Mouse (Mus musculus) CH12.LX (cell line): ENCODE results near the gene Mageb16. TPM values are rescaled to one million over a fixed set of nuclear protein-coding genes. Genes with fewer than 3 reads are reported as not detected.

ENCODE experiments used
- DNase-seq: peaks from one replicate; pipeline ENCODE4 v3.0.0-alpha.2; 2013; ENCODE audit errors: extremely low read depth
- H3K27ac ChIP-seq: 2 replicates; pipeline ENCODE4 v1.5.1; 2012; ENCODE audit warnings: low read depth, mild to moderate bottlenecking, control low read depth, moderate library complexity; ENCODE audit not compliant: insufficient read depth
- H3K27me3 ChIP-seq: replicated peaks from 2 replicates; pipeline ENCODE3; 2012; ENCODE audit warnings: inconsistent platforms
- H3K36me3 ChIP-seq, 2 experiments: replicated peaks in 1 of 2; 2 replicates each; pipeline versions ENCODE3 to v1.6.1; 2012; ENCODE audit warnings: inconsistent platforms in 1 of 2, low read length in 1 of 2, mild to moderate bottlenecking in 1 of 2, mixed read lengths in 1 of 2, moderate library complexity in 1 of 2; ENCODE audit not compliant: control insufficient read depth in 1 of 2, insufficient read depth in 1 of 2
- H3K4me1 ChIP-seq, 2 experiments: 2 replicates each; pipeline ENCODE4 v1.6.1; 2012; ENCODE audit warnings: inconsistent platforms in 1 of 2, moderate library complexity in 1 of 2; ENCODE audit not compliant: insufficient read depth in 2 of 2, control insufficient read depth in 1 of 2
- H3K4me2 ChIP-seq: 2 replicates; pipeline ENCODE4 v1.6.1; 2012; ENCODE audit warnings: low read depth, mild to moderate bottlenecking, control low read depth; ENCODE audit not compliant: poor library complexity, insufficient read depth, severe bottlenecking
- H3K4me3 ChIP-seq, 3 experiments: fragments of 150-350 bp in 1 of 3; sonication (generic) in 1 of 3; replicated peaks in 1 of 3; 2 replicates each; pipeline versions ENCODE3 to v1.5.1; 2011 to 2012; ENCODE audit warnings: low read depth in 2 of 3, low read length in 2 of 3, mild to moderate bottlenecking in 2 of 3, moderate library complexity in 2 of 3, control low read depth in 1 of 3, improper control_type of control experiment in 1 of 3, inconsistent platforms in 1 of 3, mixed read lengths in 1 of 3; ENCODE audit not compliant: poor library complexity in 1 of 3
- H3K79me2 ChIP-seq: replicated peaks from 2 replicates; pipeline ENCODE4 v1.6.1; 2012; ENCODE audit warnings: mild to moderate bottlenecking, moderate library complexity; ENCODE audit not compliant: control insufficient read depth, poor library complexity, insufficient read depth, severe bottlenecking; ENCODE audit errors: extremely low read depth
- H3K9ac ChIP-seq: 2 replicates; pipeline ENCODE4 v1.6.1; 2012; ENCODE audit warnings: low read depth, mild to moderate bottlenecking, control low read depth, moderate library complexity; ENCODE audit not compliant: insufficient read depth
- H3K9me3 ChIP-seq: replicated peaks from 2 replicates; pipeline ENCODE3; 2012; ENCODE audit warnings: low read length, inconsistent platforms, mixed read lengths
- BHLHE40 ChIP-seq: IDR thresholded peaks from 2 replicates; pipeline ENCODE4 v1.6.1; 2011; ENCODE audit warnings: mild to moderate bottlenecking, low read depth, low read length, improper control_type of control experiment
- CHD1 ChIP-seq: IDR thresholded peaks from 2 replicates; pipeline ENCODE4 v1.6.1; 2012; ENCODE audit warnings: low read depth, low read length, improper control_type of control experiment, inconsistent platforms
- CHD2 ChIP-seq: IDR thresholded peaks from 2 replicates; pipeline ENCODE4 v1.6.1; 2011; ENCODE audit warnings: low read length, improper control_type of control experiment
- CTCF ChIP-seq, 2 experiments: IDR thresholded peaks in 1 of 2; conservative IDR thresholded peaks in 1 of 2; 2 replicates each; pipeline ENCODE4 v1.5.1; 2011 to 2012; ENCODE audit warnings: low read depth in 2 of 2, low read length in 2 of 2, improper control_type of control experiment in 1 of 2, inconsistent platforms in 1 of 2, mild to moderate bottlenecking in 1 of 2, moderate library complexity in 1 of 2
- ELF1 ChIP-seq: IDR thresholded peaks from 2 replicates; pipeline ENCODE4 v1.6.1; 2014; ENCODE audit warnings: low read depth, mild to moderate bottlenecking, inconsistent platforms, low read length, improper control_type of control experiment
- GABPA ChIP-seq: IDR thresholded peaks from 2 replicates; pipeline ENCODE4 v1.6.1; 2012; ENCODE audit warnings: low read depth, low read length, improper control_type of control experiment, inconsistent platforms; ENCODE audit not compliant: insufficient replicate concordance
- IRF4 ChIP-seq: IDR thresholded peaks from 2 replicates; pipeline ENCODE4 v1.6.1; 2014; ENCODE audit warnings: low read depth, mild to moderate bottlenecking, inconsistent platforms, low read length, improper control_type of control experiment
- JUND ChIP-seq: conservative IDR thresholded peaks from 2 replicates; pipeline ENCODE4 v1.6.1; 2011; ENCODE audit warnings: low read depth, low read length, improper control_type of control experiment
- MAFK ChIP-seq: IDR thresholded peaks from 2 replicates; pipeline ENCODE4 v1.6.1; 2011; ENCODE audit warnings: low read length, improper control_type of control experiment; ENCODE audit not compliant: insufficient replicate concordance
- MAZ ChIP-seq: IDR thresholded peaks from 2 replicates; pipeline ENCODE4 v1.6.1; 2012; ENCODE audit warnings: low read depth, mild to moderate bottlenecking, inconsistent platforms, low read length, improper control_type of control experiment, moderate library complexity
- MEF2A ChIP-seq: IDR thresholded peaks from 2 replicates; pipeline ENCODE4 v1.6.1; 2014; ENCODE audit warnings: low read depth, mild to moderate bottlenecking, inconsistent platforms, low read length, improper control_type of control experiment, borderline replicate concordance
- MXI1 ChIP-seq: IDR thresholded peaks from 2 replicates; pipeline ENCODE4 v1.6.1; 2011; ENCODE audit warnings: mild to moderate bottlenecking, low read depth, low read length, improper control_type of control experiment
- NRF1 ChIP-seq: IDR thresholded peaks from 2 replicates; pipeline ENCODE4 v1.6.1; 2014; ENCODE audit warnings: low read depth, mild to moderate bottlenecking, inconsistent platforms, low read length, improper control_type of control experiment, moderate library complexity
- RAD21 ChIP-seq: IDR thresholded peaks from 2 replicates; pipeline ENCODE4 v1.6.1; 2011; ENCODE audit warnings: low read depth, mild to moderate bottlenecking, low read length, improper control_type of control experiment, moderate library complexity
- SIN3A ChIP-seq: IDR thresholded peaks from 2 replicates; pipeline ENCODE4 v1.6.1; 2012; ENCODE audit warnings: low read length, improper control_type of control experiment, inconsistent platforms
- SMC3 ChIP-seq: IDR thresholded peaks from 2 replicates; pipeline ENCODE4 v1.6.1; 2011; ENCODE audit warnings: low read depth, low read length, improper control_type of control experiment
- TBP ChIP-seq: conservative IDR thresholded peaks from 2 replicates; pipeline ENCODE4 v1.6.1; 2011; ENCODE audit warnings: low read depth, low read length, improper control_type of control experiment
- UBTF ChIP-seq: IDR thresholded peaks from 2 replicates; pipeline ENCODE4 v1.6.1; 2012; ENCODE audit warnings: low read depth, mild to moderate bottlenecking, inconsistent platforms, low read length, improper control_type of control experiment, moderate library complexity
- USF2 ChIP-seq: conservative IDR thresholded peaks from 2 replicates; pipeline ENCODE4 v1.6.1; 2011; ENCODE audit warnings: low read depth, low read length, improper control_type of control experiment
- ZC3H11A ChIP-seq: IDR thresholded peaks from 2 replicates; pipeline ENCODE4 v1.6.1; 2012; ENCODE audit warnings: low read depth, mild to moderate bottlenecking, inconsistent platforms, low read length, improper control_type of control experiment
- ZKSCAN1 ChIP-seq: IDR thresholded peaks from 2 replicates; pipeline ENCODE4 v1.6.1; 2012; ENCODE audit warnings: low read depth, inconsistent platforms, low read length, improper control_type of control experiment, borderline replicate concordance
- ZMIZ1 ChIP-seq: IDR thresholded peaks from 2 replicates; pipeline ENCODE4 v1.6.1; 2012; ENCODE audit warnings: low read depth, mild to moderate bottlenecking, inconsistent platforms, low read length, improper control_type of control experiment
- ZNF384 ChIP-seq: IDR thresholded peaks from 2 replicates; pipeline ENCODE4 v1.6.1; 2012; ENCODE audit warnings: low read depth, low read length, improper control_type of control experiment, inconsistent platforms
- dilution Hi-C: fragments of 300-500 bp; cut with MboI; formaldehyde crosslinking; loops from 2 replicates; pipeline ENCODE4 v1.14.3; 2020; ENCODE audit warnings: low sequenced_read_pairs; ENCODE audit not compliant: extremely low pct_unique_long_range_greater_than_20kb, extremely low pct_ligation_motif_present
- in situ Hi-C: fragments of 300-500 bp; cut with MboI; formaldehyde crosslinking; loops from 3 replicates; pipeline ENCODE4 v1.14.3; 2019; ENCODE audit warnings: low sequenced_read_pairs, low pct_ligation_motif_present, low pct_unique_long_range_greater_than_20kb, mixed read lengths
- polyA plus RNA-seq: library from polyadenylated mRNA; unstranded; fragments of >175 nt; gene quantifications from 2 replicates; pipeline ENCODE4 v1.2.1, GENCODE M21; 2012; ENCODE audit warnings: low read depth; ENCODE audit not compliant: insufficient read length
- total RNA-seq, 2 experiments: library from RNA; depleted of rRNA; stranded (reverse); fragments of 300-350 nt in 1 of 2; fragments of >200 nt in 1 of 2; gene quantifications; 2 replicates each; pipeline ENCODE4 v1.2.3; 2012 to 2014

Gene Mageb16
- not detected in 2 replicates for total RNA-seq (2012; rRNA removed)
- not detected in 2 replicates for total RNA-seq (2014; rRNA removed)
- polyA plus RNA-seq, result not detected in 2 replicates

DNA sequence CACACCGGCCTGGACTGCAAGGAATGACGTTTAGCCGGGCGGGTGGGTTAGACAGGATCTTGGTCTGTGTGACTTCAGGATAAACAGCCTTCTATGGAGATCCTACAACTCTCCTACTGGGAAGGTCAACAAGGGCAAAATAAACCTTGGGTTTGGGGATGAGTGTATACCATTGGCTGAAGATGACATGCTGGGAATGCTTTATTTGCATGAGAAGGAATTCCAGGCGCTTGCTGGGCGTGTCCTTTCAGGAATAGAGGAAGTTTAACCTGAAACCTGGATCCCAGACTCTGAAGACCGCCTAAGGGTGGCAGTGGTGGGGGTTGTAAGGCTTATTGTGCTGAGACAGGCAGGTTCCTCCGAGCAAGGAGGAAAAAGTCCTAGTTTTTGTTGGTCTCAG lies at the start of gene Mageb16:
Mageb16 (minus strand) TSS at position 25 of the 400 bp plus-strand sequence.
- Histone ChIP-seq H3K9ac (no peak within 1 kb of the TSS), H3K27ac (no peak within 1 kb of the TSS), H3K79me2 (no peaks in the 10 kb centered on the region), H3K27me3 (no peaks in the 10 kb centered on the region), H3K36me3 (no peaks in the 10 kb centered on the region), H3K4me1 (no peaks in the 10 kb centered on the region), H3K4me2 (no peak within 1 kb of the TSS), H3K9me3 (peaks cover 4% of the 10 kb centered on the region), H3K4me3 (no peak within 1 kb of the TSS)
- DNase-seq, result no peak
- TF ChIP-seq CTCF (conservative IDR thresholded peaks at IDR 0.05 in 1 of 2, IDR thresholded peaks at IDR 0.05 in 1 of 2; ENCODE audit: low read depth in 2 of 2, low read length in 2 of 2) (no peak), SIN3A (no peak), BHLHE40 (no peak), ZNF384 (no peak), MXI1 (no peak), MAZ (no peak), TBP (no peak), JUND (no peak), ZMIZ1 (no peak), ZKSCAN1 (no peak), MAFK (no peak), NRF1 (no peak), ELF1 (no peak), CHD1 (no peak), SMC3 (no peak), IRF4 (no peak)
- dilution Hi-C loops, result no loop called here
- in situ Hi-C loops, result no loop called here

DNA sequence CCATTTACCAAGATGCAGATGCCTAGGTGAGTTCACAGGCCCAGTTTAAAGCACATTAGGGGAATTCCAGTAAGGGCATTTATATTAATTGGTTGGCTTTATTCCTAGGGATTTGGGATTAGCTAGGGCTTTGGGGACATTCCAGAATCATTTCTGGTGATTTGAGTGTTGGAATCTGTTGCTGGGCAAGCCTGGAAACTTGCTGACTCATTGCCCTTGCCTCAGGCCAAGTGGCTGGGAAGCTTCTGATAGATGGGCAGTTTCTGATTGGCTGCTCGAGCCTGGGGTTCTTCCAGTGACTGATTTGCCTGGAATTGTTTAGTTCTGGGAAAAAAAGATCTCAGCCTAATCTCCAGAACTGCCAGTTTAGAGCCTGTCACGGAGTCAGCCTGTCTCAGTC lies 20.1 kb downstream of the Mageb16 start:
- H3K27me3 ChIP-seq, result no peaks in the 10 kb centered on the region
- dilution Hi-C loops (no loop called here), in situ Hi-C loops (no loop called here)
- no peaks in the 10 kb centered on the region for H3K79me2 ChIP-seq
- no peaks in the 10 kb centered on the region for H3K9me3 ChIP-seq
- DNase-seq, result no peak
- TF ChIP-seq CHD2, result no peak
- TF ChIP-seq TBP, result no peak
- TF ChIP-seq ZC3H11A, result no peak
- TF ChIP-seq ELF1, result no peak
- no peak for TF ChIP-seq MAZ
- TF ChIP-seq RAD21, result no peak
- TF ChIP-seq GABPA, result no peak
- no peak for TF ChIP-seq MXI1
- TF ChIP-seq MEF2A, result no peak
- no peak for TF ChIP-seq CHD1
- no peak for TF ChIP-seq ZNF384
- no peak for TF ChIP-seq UBTF
- TF ChIP-seq USF2, result no peak
- no peak for TF ChIP-seq IRF4
- no peaks in the 10 kb centered on the region for H3K36me3 ChIP-seq
- no peaks in the 10 kb centered on the region for H3K4me1 ChIP-seq
- no peak overlapping the region for H3K4me2 ChIP-seq
- H3K4me3 ChIP-seq, result no peak overlapping the region
- no peak overlapping the region for H3K27ac ChIP-seq
- no peak overlapping the region for H3K9ac ChIP-seq
